Mouse (Mus musculus) splenic B cell, adult 2 months (primary cell): ENCODE results near the gene Lman2l.

Experiments used
- DNase-seq: peaks from one replicate; pipeline ENCODE4 v3.0.0-alpha.2; 2011; ENCODE audit warnings: low read depth, low spot score
- H3K27me3 ChIP-seq: 2 replicates; pipeline ENCODE4 v1.6.1; 2012; ENCODE audit warnings: mild to moderate bottlenecking, low read length, moderate library complexity, mixed read lengths; ENCODE audit not compliant: control insufficient read depth, poor library complexity, insufficient read depth, severe bottlenecking
- H3K36me3 ChIP-seq: 2 replicates; pipeline ENCODE4 v1.6.1; 2012; ENCODE audit warnings: mild to moderate bottlenecking, low read length, moderate library complexity, mixed read lengths; ENCODE audit not compliant: control insufficient read depth, poor library complexity, insufficient read depth, severe bottlenecking

The Lman2l gene

DNA sequence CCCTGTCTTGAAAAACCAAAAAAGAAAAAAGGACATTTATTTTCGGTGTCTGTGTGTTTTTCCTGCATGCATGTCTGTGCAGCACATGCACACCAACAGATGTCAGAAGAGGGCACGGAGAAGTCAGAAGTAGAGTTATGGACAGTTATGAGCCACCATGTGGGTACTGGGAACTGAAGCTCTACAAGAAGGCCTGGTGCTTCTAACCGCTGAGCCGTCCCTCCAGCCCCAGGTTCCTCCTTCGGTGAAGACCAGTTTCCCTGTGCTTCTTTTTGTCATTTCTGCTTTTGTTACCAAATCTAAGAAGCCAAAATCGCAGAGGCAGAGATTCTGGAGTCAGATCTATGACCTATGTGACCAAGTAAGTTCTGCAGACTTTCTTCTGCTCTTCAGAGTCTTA, 8.6 kb downstream of the Lman2l start:
- Histone ChIP-seq H3K27me3 (no peaks in the 10 kb centered on the region), H3K36me3 (peaks cover 10% of the 10 kb centered on the region)
- no peak for DNase-seq

DNA sequence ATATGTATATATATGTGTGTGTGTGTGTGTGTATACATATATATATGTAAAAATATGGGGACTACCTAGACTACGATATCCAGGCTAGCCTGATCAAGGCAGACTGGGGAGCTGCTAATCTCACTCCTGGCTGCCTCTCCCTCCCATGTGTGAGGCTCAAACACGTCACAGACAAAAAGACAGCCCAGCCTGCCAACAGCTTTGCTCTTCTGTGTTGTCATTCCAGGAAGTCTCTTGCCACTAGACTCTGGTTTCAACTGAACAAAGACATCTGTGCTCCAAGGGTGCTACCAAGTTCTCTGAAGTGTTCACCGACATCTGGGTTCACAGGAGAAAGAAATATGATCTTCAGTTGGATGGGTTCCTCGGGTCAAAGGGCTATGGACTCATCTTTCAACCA, 10.0 kb downstream of the Lman2l start:
- H3K36me3 ChIP-seq = peaks cover 7% of the 10 kb centered on the region
- no peaks in the 10 kb centered on the region for H3K27me3 ChIP-seq
- no peak for DNase-seq

DNA sequence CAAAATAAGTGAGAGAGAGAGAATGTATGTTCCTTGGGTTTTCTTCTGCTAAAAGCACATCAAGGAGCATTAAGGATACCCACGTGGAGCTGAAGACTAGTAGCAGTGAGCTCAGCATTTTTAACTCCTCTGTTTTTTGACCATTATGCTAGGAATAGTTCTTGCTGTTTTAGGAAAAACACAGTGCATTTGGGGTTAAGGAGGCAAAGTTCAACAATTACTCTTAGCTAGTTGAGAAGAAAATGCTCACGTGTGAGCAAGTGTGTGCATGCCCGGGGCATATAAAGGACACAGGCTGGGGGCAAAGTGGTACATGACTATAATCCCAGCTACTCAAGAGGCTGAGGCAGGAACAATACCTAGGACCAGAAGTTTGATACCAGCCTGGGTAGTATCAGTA, 11.5 kb downstream of the Lman2l start:
- peaks cover 6% of the 10 kb centered on the region; the same call in 1 of the 2 replicates for H3K36me3 ChIP-seq
- DNase-seq = no peak
- H3K27me3 ChIP-seq = no peaks in the 10 kb centered on the region

DNA sequence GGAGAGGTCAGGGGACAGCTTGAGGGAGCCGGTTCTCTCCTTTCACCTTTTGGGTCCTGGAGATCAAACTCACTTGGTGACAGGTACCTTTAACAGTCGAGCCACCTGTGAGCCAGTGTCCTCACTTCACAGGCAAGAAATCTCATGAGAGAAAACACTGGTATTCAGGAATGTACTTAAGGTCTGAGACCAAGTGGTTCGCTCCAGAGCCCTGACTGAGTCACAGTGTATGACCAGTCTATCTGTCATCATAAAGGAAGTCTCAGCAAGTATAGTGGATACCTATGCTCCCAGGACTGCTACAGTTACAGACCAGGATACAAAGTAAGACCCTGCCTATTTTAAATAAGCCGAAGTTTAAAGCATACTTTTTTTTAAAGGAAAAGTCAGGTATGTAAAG, 12.1 kb downstream of the Lman2l start:
- H3K27me3 ChIP-seq = no peaks in the 10 kb centered on the region
- no peak for DNase-seq
- peaks cover 5% of the 10 kb centered on the region; the same call in 1 of the 2 replicates for H3K36me3 ChIP-seq

DNA sequence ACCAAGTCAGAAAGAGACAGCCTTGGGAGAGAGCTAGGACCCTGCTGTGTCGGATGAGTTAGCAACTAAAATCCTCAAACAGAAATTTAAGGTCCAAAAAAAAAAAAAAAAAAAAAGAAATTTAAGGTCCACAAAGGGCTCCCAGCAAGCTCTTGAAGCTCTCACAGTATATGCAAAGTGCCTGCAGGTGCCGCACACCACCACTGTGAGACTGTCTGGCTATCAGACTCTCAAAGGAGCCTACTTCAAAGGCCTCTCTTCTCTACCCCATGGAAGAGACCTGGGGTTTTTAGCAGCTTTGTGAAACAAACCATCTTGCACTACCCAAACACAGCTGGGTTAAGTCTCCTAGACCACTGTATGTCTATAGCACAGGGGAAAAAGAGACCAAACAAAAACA, 15.6 kb downstream of the Lman2l start:
- H3K36me3 ChIP-seq = peaks cover 4% of the 10 kb centered on the region; the same call in 1 of the 2 replicates
- no peaks in the 10 kb centered on the region for H3K27me3 ChIP-seq
- DNase-seq = no peak

DNA sequence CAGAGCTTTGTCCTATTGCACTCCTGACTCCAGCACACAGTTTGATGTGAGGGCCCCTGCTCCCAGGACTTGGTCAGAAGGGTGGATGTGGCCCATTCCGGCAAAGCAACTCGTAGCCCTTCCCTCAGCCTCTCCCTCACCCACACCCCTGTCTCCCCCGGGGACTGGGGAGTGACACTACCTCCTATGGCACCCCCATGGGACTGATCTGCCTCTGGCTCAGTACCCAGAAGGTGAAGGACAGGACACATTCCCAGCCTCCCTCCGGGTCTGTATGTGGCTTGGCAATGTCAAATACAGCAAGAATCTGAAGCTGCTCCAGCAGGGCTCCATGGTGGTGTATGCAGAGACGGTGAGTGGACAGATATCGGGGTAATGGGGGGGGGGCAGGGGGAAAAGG, 40.5 kb downstream of the Lman2l start:
- DNase-seq = no peak
- Histone ChIP-seq H3K27me3 (no peaks in the 10 kb centered on the region), H3K36me3 (no peaks in the 10 kb centered on the region)

DNA sequence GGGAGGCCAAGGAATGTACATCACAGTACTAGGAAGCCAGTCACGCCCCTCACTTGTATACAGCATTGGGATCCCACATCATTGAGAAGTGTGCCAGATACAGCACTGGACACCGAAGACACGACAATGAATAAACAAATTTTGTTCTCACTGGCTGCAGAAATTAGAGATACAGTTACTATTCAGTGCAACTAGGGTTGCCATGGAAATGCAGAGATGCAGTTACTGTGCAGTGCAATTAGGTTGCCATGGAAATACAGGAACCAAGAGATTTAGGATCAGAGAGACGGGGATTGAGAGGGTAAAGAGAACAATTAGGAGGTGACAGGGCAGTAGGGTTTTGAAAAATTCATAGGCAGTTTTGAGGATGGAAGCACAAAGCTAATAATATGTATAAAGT, 43.6 kb downstream of the Lman2l start:
- no peak for DNase-seq
- Histone ChIP-seq H3K27me3 (no peaks in the 10 kb centered on the region), H3K36me3 (no peaks in the 10 kb centered on the region)

DNA sequence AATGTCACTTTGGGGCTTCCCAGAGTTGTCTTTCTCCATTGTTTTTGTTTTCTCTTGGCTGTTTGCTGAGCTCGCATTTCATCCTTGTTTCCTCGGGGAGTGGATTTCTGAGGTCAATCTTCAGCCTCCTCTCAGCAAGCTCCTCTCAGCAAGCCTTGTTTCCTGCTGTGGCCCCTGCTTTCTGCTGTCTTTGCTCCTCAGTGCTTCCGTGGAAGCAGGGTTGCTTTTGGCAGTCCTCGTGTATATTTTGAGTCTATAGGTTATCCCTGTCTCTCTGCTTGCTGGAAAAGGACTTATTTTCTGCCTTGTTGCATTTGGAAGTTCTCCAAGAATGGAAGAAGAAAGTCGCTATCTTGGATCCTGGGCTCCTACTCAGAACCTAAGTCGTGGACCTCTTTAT, 48.0 kb downstream of the Lman2l start:
- Histone ChIP-seq H3K27me3 (no peaks in the 10 kb centered on the region), H3K36me3 (no peaks in the 10 kb centered on the region)
- no peak for DNase-seq

DNA sequence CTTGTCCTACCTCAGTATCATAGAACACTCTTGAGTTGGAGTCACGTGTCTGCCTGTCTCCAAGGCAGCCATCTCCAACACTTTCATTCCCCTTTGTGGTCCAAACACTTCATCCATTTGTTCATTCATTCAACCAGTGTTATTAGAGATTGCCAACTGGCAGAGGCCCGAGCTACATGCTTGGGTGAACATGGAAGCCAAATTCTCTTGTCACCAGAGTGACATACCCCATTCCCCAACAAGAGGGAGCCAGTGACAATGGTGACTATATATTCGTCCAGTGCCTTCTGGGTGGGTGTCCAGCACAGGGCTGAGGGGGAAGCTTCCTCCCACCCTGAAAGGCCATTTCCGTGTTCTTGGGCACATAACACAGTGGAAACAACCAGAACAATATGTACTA, 65.5 kb downstream of the Lman2l start:
- H3K36me3 ChIP-seq = no peaks in the 10 kb centered on the region
- DNase-seq = no peak
- H3K27me3 ChIP-seq = no peaks in the 10 kb centered on the region

DNA sequence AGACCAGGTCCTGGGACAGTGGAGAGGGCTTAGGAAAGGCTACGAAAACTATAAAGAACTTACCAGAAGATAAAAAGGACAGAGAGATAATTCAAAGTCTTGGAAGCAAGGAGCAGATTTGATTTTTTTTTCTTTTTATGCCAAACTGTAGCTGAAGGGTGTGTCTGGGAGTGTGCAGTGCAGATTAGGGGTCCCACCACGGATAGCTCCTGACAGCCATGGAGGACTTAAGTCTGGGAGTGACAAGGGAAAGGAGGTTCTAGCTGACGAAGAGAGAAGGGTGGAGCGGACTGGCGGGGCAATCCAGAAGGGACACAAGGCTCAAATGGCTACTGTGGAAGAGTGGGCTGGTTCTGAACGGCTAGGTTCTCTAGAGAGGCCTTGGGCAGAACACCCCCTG, 66.2 kb downstream of the Lman2l start:
- DNase-seq = no peak
- Histone ChIP-seq H3K36me3 (no peaks in the 10 kb centered on the region), H3K27me3 (no peaks in the 10 kb centered on the region)

DNA sequence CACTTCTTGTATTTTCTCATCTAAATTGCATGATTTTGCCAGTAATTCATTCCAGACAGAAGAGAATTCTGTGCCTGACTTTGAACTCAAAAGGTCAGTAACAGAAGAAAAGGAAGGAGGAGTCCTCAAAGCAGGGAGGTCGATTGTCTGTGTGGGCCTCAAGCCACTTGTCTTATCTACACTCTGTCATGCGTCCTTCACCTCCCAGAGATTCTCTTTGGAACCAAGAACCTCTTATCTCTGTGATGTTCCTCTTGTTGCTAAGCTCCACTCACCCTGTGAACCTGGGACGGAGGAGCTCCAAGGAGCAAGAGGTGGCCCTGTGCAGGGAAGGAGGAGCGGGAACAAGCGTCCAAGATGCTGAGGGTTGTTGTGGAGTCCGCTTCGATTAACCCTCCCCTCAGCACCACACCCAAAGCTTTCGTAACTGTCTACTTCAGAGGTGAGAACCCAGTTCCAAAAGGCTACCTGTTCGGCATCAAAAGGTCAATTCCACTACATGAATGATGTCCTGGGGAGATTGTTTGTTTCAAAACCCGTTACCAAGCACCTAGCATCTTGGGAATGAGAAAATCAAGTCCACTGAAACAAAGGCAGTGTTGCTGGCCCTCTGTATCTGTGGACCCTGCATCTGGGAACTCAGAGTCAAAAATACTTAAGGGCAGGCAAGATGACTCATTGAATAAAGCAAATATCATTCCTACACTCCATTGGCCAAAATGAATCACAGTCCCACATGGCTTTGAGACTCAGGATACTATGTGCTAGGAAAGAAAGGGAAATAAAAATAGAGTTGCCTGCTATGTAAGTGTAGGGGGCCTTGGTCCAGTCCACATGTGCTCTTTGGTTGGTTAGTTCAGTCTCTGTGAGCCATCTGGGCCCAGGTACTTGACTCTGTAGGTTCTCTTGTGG, 72.9 kb downstream of the Lman2l start, which contains the start of gene Fer1l5:
TSS of gene Fer1l5 (plus strand) at position 358 of the 912 bp plus-strand sequence.
- Histone ChIP-seq H3K27me3 (no peaks in the 10 kb centered on the region), H3K36me3 (no peaks in the 10 kb centered on the region)
- no peak for DNase-seq

DNA sequence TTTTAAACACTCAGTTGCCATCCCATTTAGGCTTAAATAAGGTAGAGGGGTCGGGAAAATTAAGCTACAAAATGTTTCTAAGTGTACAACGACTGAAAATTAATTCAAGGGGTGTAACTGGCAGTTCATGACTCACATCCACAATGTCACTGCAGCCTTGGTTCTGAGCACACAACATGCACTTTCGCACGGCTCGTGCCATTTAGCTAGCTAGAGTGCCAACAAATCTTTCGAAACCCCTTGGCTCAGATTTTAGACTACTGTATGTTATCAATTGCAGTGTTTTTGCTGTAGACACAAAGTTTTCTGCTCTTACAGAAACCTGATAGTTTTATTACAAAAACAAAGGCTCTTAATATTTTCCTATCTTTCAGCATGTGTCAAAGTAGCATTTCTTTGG, 74.2 kb downstream of the Lman2l start:
- Histone ChIP-seq H3K36me3 (0 out of 2 replicates have a peak, but pooled peaks cover under 1% of the 10 kb centered on the region), H3K27me3 (no peaks in the 10 kb centered on the region)
- no peak for DNase-seq
